Mouse (Mus musculus) neural tube, embryonic 10.5 days (tissue): Measurements from ENCODE around the gene Rin2.

ENCODE experiments used
- DNase-seq: peaks from one replicate; pipeline ENCODE4 v3.0.0-alpha.2; 2017; ENCODE audit warnings: low spot score; ENCODE audit errors: extremely low spot score

The Rin2 gene

GRCm38 (mm10) chr2:145861193-145862123, 186.4 kb downstream of the Rin2 start:
- DNase-seq, result no peak

DNA sequence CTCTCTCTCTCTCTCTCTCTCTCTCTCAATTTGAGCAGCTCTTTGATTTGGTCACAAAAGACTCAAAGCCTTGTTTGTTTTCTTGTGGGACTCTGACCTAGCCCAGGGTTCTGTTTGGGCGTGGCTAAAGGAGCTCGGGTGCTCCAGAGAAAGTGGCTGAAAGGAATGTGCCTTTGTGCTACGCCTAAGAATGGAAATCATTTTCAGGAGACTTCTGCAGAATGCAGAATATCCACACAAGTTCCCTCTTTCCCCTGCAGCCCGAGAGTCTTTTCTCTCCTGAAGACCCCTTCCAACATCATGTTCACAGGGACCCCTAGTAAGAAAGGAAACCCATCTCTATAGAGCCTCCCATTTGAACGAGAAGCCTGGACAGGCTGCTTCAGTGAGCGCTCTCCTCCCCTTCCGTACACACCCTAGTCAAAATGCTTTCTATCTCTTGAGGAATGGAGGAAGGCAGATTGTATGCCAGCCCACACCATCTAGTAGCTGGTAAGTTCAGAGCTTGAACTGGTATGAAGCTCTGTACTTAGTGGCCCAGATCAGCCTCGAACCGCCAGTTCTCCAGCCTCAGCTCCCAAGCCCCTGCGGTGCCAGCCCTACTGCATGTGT, 187.3 kb downstream of the Rin2 start:
- DNase-seq, result no peak

DNA sequence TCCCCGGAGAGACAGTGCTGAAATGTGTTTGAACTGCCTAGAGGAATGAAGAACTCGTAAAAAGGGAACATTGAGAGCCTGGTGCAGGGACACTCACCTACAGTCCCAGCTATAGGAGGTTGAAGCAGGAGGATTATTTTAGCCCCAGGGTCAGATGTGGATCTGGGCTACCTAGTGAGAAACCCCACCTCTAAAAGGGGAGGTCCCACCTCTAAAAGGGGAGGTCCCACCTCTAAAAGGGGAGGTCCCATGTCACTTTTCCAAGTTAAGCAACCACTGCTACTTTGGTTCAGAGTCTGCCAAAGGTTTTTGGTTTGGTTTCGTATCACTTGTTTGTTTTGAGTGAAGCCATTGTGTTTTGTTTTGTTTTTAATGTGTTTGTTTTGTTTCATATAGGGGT, 190.3 kb downstream of the Rin2 start:
- no peak for DNase-seq

DNA sequence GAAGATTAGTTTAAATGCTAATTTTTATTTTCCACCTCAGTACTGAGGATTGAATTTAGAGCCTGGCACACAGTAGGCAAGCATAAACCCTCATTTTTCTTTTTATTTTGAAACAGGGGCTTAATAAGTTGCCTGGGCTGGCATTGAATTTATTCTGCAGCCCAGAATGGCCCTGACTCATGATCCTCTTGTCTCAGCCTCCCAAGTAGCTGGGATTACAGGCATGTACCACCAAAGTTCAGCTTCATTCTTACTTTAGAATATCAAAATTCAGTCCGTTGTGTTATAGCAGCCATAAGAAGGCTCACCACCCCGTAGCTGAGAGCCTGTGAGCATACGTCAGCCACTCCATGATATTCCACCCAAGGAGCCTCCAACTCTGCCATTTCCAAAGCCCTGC, 191.2 kb downstream of the Rin2 start:
- DNase-seq, result no peak

GRCm38 (mm10) chr2:145866695-145867449, 191.9 kb downstream of the Rin2 start:
- no peak for DNase-seq

GRCm38 (mm10) chr2:145871308-145871707, 196.3 kb downstream of the Rin2 start:
- DNase-seq, result no peak

DNA sequence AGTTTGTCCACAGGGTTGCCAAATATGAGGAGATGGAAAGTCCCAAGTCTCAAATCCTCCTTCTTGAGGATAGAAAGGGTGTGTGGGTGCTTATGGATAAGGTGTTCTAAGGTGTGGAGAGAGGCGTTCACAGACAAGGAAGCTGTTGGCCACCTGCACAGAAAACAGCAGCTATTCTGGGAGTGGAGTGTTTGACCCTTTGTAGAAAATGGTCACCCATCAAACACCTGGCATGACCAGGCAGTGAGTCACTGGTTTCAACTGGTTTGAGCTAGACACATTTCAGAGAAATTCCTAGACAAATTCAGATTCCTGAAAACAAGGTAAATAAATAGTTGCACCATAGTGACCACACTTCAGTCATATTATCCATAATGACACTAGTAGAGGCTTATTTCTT, 197.1 kb downstream of the Rin2 start:
- no peak for DNase-seq

- no peak for DNase-seq
Observed at GRCm38 (mm10) chr2:145873953-145874352, 198.9 kb downstream of the Rin2 start.

- DNase-seq, result no peak
Observed at GRCm38 (mm10) chr2:145874879-145875482, 200.0 kb downstream of the Rin2 start.

GRCm38 (mm10) chr2:145877191-145877590, 202.2 kb downstream of the Rin2 start:
- DNase-seq, result no peak

GRCm38 (mm10) chr2:145880887-145881747, 206.1 kb downstream of the Rin2 start:
- no peak for DNase-seq

- DNase-seq, result no peak
Observed at GRCm38 (mm10) chr2:145881932-145882331, 206.9 kb downstream of the Rin2 start.

DNA sequence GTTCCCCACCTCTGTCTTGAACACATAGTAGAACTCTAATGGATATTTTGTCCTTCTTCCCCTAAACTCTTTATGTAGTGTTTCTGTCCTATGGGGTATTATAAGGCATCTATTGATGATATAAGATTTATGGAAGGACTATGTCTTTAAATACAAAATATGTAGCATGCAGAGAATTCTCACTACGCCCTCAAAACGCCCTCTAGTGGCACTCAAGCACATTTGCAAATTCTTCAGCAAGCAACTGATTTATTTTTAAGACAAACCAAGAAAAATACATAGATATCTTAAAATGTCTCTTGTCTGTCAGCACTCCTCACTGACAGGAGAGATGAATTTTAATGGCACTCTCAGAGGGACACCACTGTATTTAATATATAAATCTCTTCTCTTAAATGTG, 207.4 kb downstream of the Rin2 start:
- no peak for DNase-seq

GRCm38 (mm10) chr2:145884036-145884912, 209.3 kb downstream of the Rin2 start:
- no peak for DNase-seq

- no peak for DNase-seq
Observed at GRCm38 (mm10) chr2:145884913-145885785, 210.1 kb downstream of the Rin2 start.

GRCm38 (mm10) chr2:145887937-145888765, 213.1 kb downstream of the Rin2 start:
- no peak for DNase-seq

GRCm38 (mm10) chr2:145888766-145889480, 213.9 kb downstream of the Rin2 start:
- DNase-seq, result no peak
